Mouse (Mus musculus): ENCODE measurements around the gene Fam178b.
"Not testable (repeated sequence)": the region's sequence is repeated elsewhere in the genome, so short reads cannot be mapped to it uniquely, and the experiment has no call there.

- not testable (repeated sequence) for TF ChIP-seq POLR2A (IDR thresholded peaks at IDR 0.05; ENCODE audit: borderline replicate concordance, extremely low read depth, low read depth, low read length); CTCF (IDR thresholded peaks at IDR 0.05; ENCODE audit: insufficient read depth, low read length)
Measured at GRCm38 (mm10) chr1:36536783-36537182, 146.2 kb downstream of the Fam178b start, which contains the start of gene Ankrd23.
